Mouse (Mus musculus) ES-Bruce4 (cell line): ENCODE results near the gene Ctc1. TPM values are rescaled to one million over a fixed set of nuclear protein-coding genes. Genes with fewer than 3 reads are reported as not detected.

Experiments used
- H3K27ac ChIP-seq: 2 replicates; pipeline ENCODE4 v1.5.1; 2012; ENCODE audit warnings: low read length, inconsistent platforms; ENCODE audit not compliant: insufficient read depth
- H3K27me3 ChIP-seq: 2 replicates; pipeline ENCODE4 v1.6.1; 2012; ENCODE audit warnings: mild to moderate bottlenecking, low read length, inconsistent platforms; ENCODE audit not compliant: control insufficient read depth, poor library complexity, insufficient read depth, severe bottlenecking
- H3K36me3 ChIP-seq: 2 replicates; pipeline ENCODE4 v1.6.1; 2012; ENCODE audit warnings: inconsistent platforms, mild to moderate bottlenecking, low read length, moderate library complexity; ENCODE audit not compliant: control insufficient read depth, poor library complexity, insufficient read depth, severe bottlenecking
- H3K4me1 ChIP-seq: one replicate; pipeline ENCODE4 v1.8.1; 2011; ENCODE audit warnings: low read length; ENCODE audit not compliant: control insufficient read depth, insufficient read depth
- H3K4me3 ChIP-seq: 2 replicates; pipeline ENCODE4 v1.5.1; 2011; ENCODE audit warnings: low read depth, mild to moderate bottlenecking, low read length
- H3K9ac ChIP-seq: 2 replicates; pipeline ENCODE4 v1.6.1; 2012; ENCODE audit warnings: low read depth, mild to moderate bottlenecking, inconsistent platforms; ENCODE audit not compliant: poor library complexity, severe bottlenecking
- H3K9me3 ChIP-seq: replicated peaks from 2 replicates; pipeline ENCODE4 v1.6.1; 2012; ENCODE audit warnings: mild to moderate bottlenecking, low read length, inconsistent platforms; ENCODE audit not compliant: control insufficient read depth, poor library complexity, insufficient read depth, severe bottlenecking
- CTCF ChIP-seq: IDR thresholded peaks from one replicate; pipeline ENCODE4 v1.8.1; 2011; ENCODE audit warnings: low read depth, low read length
- EP300 ChIP-seq: IDR thresholded peaks from 2 replicates; pipeline ENCODE4 v1.6.1; 2011; ENCODE audit warnings: low read depth, low read length; ENCODE audit not compliant: insufficient read depth
- POLR2A ChIP-seq: IDR thresholded peaks from one replicate; pipeline ENCODE4 v1.8.1; 2011; ENCODE audit warnings: low read length; ENCODE audit not compliant: insufficient read depth
- polyA plus RNA-seq: library from polyadenylated mRNA; stranded (reverse); fragments of >200 nt; gene quantifications from 2 replicates; pipeline ENCODE4 v1.2.4, GENCODE M21; 2011; ENCODE audit warnings: low read depth; ENCODE audit not compliant: missing spikeins, insufficient read depth, insufficient read length

Ctc1 gene
- polyA plus RNA-seq, 1 experiment = 164 TPM

DNA sequence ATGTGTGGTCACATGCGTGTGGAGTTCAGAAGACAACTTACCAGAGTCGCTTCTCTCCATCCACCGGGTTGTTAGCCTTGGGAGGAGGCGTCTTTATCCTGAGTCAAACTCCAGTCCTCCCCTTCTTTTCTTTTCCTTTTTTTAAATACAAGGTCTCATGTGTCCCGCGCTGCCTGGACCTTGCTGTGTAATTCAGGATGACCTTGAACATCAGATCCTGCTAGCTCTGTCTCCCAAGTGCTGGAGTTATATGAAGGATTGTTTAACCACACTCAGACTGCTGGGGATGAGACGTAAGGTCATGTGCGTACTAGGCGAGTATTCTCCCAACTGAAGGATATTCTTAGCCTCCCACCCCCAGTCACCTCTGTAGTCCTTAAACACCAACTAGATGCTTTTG, 61.6 kb downstream of the Ctc1 start:
- H3K4me3 ChIP-seq = no peak overlapping the region
- no peaks in the 10 kb centered on the region for H3K36me3 ChIP-seq
- no peaks in the 10 kb centered on the region for H3K9me3 ChIP-seq
- TF ChIP-seq CTCF (no peak), EP300 (no peak), POLR2A (no peak)
- no peak overlapping the region for H3K27ac ChIP-seq
- H3K4me1 ChIP-seq = peaks cover 5% of the 10 kb centered on the region
- H3K27me3 ChIP-seq = no peaks in the 10 kb centered on the region
- H3K9ac ChIP-seq = no peak overlapping the region

DNA sequence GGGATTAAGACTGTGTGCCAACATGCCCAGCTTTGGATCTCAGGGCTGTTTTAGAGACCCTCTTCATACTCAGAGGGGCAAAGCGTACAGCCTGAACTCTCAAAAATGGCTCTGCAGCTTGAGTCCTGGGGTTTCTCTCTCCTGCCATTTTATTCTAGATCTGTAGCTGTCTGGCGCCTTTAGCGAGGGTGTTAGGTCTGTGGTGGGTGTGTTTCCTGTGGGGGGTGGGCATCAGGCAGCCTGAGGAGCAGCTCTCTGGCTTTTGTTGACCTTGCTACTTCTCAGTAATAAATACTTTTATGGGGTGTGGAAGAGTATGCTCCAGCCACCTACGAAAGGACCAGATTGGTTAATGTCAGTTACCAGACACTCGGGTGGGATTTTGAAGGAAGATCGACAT, 62.3 kb downstream of the Ctc1 start:
- Histone ChIP-seq H3K27ac (no peak overlapping the region), H3K4me1 (peaks cover 5% of the 10 kb centered on the region), H3K4me3 (no peak overlapping the region), H3K27me3 (no peaks in the 10 kb centered on the region), H3K9me3 (no peaks in the 10 kb centered on the region), H3K9ac (no peak overlapping the region), H3K36me3 (no peaks in the 10 kb centered on the region)
- TF ChIP-seq EP300 (no peak), POLR2A (no peak), CTCF (no peak)

DNA sequence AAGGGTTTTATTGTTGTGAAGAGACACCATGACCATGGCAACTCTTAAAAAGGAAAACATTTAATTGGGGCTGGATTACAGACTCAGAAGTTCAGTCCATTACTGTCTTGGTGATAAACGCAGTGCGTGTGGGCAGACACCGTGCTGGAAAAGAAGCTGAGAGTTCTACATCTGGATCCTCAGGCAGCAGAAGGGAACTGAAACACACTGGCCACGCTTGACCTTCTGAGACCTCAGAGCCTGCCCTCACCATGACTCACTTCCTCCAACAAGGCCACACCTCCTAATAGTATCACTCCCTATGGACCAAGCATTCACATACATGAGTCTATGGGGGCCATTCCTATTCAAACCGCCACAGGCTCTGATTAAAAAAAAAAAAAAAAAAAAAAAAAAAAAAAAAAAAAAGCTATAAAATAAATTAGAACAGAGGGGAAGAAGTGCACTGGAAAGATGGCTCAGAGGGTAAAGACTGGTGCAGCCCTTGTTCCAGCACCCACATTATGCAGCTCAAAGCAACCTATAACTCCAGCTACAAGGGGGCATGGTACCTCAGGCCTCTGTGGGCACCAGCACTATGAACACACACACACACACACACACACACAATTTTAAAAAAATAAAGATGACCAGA, 63.2 kb downstream of the Ctc1 start:
- no peak overlapping the region for H3K4me3 ChIP-seq
- H3K27ac ChIP-seq = no peak overlapping the region

DNA sequence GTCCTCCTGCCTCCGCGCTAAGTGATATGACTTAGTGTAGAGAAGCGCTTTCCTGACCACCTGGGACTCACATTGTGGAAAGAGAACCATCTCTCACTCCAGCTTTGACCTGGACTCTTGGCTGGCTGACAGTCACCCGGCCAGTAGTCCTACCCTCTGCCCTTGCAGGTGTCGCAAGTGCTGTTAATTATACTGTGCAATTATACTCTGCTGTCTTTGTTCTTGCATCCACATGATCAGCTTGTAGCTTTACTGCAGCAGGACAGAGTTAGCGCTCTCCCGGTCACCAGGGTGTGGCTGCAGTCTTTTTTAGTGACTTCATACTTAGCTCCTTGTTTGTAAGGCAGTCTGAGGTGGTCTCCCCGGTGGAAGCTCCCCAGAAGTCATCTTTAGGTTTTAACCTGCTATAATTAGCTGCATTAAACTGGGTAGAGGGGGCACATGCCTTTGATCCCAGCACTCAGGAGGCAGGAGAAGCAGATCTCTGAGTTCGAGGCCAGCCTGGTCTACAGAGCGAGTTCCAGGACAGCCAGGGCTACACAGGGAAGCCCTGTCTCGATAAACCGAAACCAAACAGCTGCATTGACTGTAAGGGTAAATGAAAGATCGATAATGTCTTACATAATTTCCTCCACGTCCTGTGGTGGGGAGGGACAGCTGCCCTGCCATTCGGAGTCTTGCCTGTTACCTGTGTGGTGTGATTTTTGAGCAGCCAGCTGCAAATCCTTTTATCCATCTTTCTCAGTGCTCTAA, 64.6 kb downstream of the Ctc1 start:
- TF ChIP-seq EP300 (no peak), CTCF (no peak), POLR2A (no peak)
- Histone ChIP-seq H3K27me3 (no peaks in the 10 kb centered on the region), H3K4me3 (no peak overlapping the region), H3K4me1 (no peaks in the 10 kb centered on the region), H3K9me3 (0 out of 2 replicates have a peak, but pooled peaks cover 2% of the 10 kb centered on the region), H3K9ac (no peak overlapping the region), H3K36me3 (no peaks in the 10 kb centered on the region), H3K27ac (no peak overlapping the region)

More for the DNA sequence above, 63.2 kb downstream of the Ctc1 start:
- Histone ChIP-seq H3K4me1 (peaks cover 3% of the 10 kb centered on the region), H3K27me3 (no peaks in the 10 kb centered on the region), H3K9ac (no peak overlapping the region), H3K36me3 (no peaks in the 10 kb centered on the region), H3K9me3 (0 out of 2 replicates have a peak, but pooled peaks cover 2% of the 10 kb centered on the region)
- TF ChIP-seq POLR2A (no peak), EP300 (no peak), CTCF (no peak)

GRCm38 (mm10) chr11:69080855-69081222, 65.1 kb downstream of the Ctc1 start:
- Histone ChIP-seq H3K9ac (no peak overlapping the region), H3K4me3 (no peak overlapping the region), H3K9me3 (0 out of 2 replicates have a peak, but pooled peaks cover 2% of the 10 kb centered on the region), H3K27ac (no peak overlapping the region), H3K4me1 (no peaks in the 10 kb centered on the region), H3K36me3 (no peaks in the 10 kb centered on the region), H3K27me3 (no peaks in the 10 kb centered on the region)
- TF ChIP-seq EP300 (no peak), CTCF (no peak), POLR2A (no peak)

DNA sequence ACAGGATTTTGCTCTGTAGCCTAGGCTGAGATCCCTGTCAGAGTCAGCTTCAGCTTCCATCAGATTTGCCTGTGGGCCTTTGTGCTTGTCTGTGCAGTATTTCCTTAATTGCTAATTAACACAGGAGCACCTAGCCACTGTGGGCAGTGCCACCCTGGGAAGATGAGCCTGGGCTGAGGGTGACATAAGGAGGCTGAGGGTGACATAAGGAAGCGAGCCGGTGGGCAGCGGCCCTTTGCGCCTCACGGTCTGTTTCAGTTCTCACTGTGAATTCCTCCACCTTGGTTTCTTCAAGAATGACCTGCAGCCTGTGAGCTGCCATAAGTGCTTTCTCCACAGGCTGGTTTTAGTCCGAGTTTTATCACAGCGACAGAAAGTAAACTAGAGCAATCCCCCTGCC, 65.9 kb downstream of the Ctc1 start:
- H3K9ac ChIP-seq = no peak overlapping the region
- peaks cover under 1% of the 10 kb centered on the region for H3K4me1 ChIP-seq
- no peaks in the 10 kb centered on the region for H3K27me3 ChIP-seq
- H3K27ac ChIP-seq = no peak overlapping the region
- TF ChIP-seq EP300 (no peak), POLR2A (no peak), CTCF (no peak)
- no peaks in the 10 kb centered on the region for H3K36me3 ChIP-seq
- 0 out of 2 replicates have a peak, but pooled peaks cover 2% of the 10 kb centered on the region for H3K9me3 ChIP-seq
- H3K4me3 ChIP-seq = no peak overlapping the region
